Mouse (Mus musculus): ENCODE results near the gene Sfn. TPM values are rescaled to one million over a fixed set of nuclear protein-coding genes. Genes with fewer than 3 reads are reported as not detected.

Gene Sfn
- total RNA-seq, 2 experiments from 2014 or later, result 1.0 to 1.4 TPM

- intact Hi-C loops (cut with DNase I), result no loop called here
- no peak for DNase-seq (ENCODE audit: low spot score in 2 of 2)
These were observed 49.9 kb downstream of the Sfn start for GRCm38 (mm10) chr4:133552029-133552428.

Small RNA genes lying within 50 kb of the gene (microRNA-seq; reads per million reads assigned to microRNA genes)
- 0 reads per million in 2 experiments for gene Gm23158

Other genes starting within 250 kb of the Sfn start
- 10 to 100 TPM; 56.6 to 60.8 TPM for gene Wdtc1, start 248.7 kb downstream of the Sfn start, total RNA-seq (2021)
- gene Slc9a1, start 232.5 kb downstream of the Sfn start, total RNA-seq (2021), result 10 to 100 TPM; 41.5 to 46.7 TPM
- not detected for gene Tent5b, start 122.0 kb downstream of the Sfn start, total RNA-seq (2021)
- 100 to 1,000 TPM; 150 to 170 TPM for gene Trnp1, start 103.6 kb downstream of the Sfn start, total RNA-seq (2021)
- gene Kdf1, start 83.2 kb downstream of the Sfn start, total RNA-seq (2021), result not detected
- 100 to 1,000 TPM; 102 TPM for gene Nudc, start 56.2 kb downstream of the Sfn start, total RNA-seq (2021)
- gene Nr0b2, start 48.8 kb downstream of the Sfn start, total RNA-seq (2021), result not detected
- 1 to 10 TPM; 9.2 to 9.6 TPM for gene Gpatch3, start 27.4 kb downstream of the Sfn start, total RNA-seq (2021)
- gene Gpn2, start 17.8 kb downstream of the Sfn start, total RNA-seq (2021), result 10 to 100 TPM in 1 of 2 experiments, 1 to 10 TPM in 1; 9.5 to 10.6 TPM
- 10 to 100 TPM; 29.3 to 32.9 TPM for gene Zdhhc18, start 48.0 kb upstream of the Sfn start, total RNA-seq (2021)
- 1 to 10 TPM; 6.2 TPM for gene Pigv, start 70.5 kb upstream of the Sfn start, total RNA-seq (2021)
- 10 to 100 TPM; 74.1 to 75.8 TPM for gene Arid1a, start 154.6 kb upstream of the Sfn start, total RNA-seq (2021)

All from left cerebral cortex, postnatal 14 days (tissue).